Mouse (Mus musculus) ES-Bruce4 (cell line): ENCODE measurements around the gene Entpd1.

Source experiments
- CTCF ChIP-seq: IDR thresholded peaks from one replicate; pipeline ENCODE4 v1.8.1; 2011; ENCODE audit warnings: low read depth, low read length
- EP300 ChIP-seq: IDR thresholded peaks from 2 replicates; pipeline ENCODE4 v1.6.1; 2011; ENCODE audit warnings: low read depth, low read length; ENCODE audit not compliant: insufficient read depth
- POLR2A ChIP-seq: IDR thresholded peaks from one replicate; pipeline ENCODE4 v1.8.1; 2011; ENCODE audit warnings: low read length; ENCODE audit not compliant: insufficient read depth

DNA sequence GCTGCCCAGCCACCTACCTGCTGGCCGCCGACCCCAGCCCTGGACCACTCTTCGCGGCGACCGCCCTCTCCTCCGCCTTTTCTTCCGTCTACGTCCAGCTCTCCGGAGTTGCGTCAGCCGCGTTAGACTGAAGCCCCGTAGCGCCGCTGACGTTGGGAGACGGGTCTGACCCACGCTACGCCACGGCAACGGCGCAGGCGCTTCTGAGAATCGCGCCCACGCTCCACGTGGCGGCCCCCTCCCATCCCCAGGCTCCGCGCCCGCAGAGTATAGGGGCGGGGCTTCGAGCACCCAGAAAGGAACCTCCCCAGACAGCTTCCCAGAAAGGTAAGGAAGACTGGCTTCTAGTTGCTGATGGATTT lies 23.9 kb upstream of the Entpd1 start, which contains the start of gene Aldh18a1:
- TF ChIP-seq CTCF (no peak), POLR2A (no peak), EP300 (no peak)
